Mouse (Mus musculus): Measurements from ENCODE around the gene Jmjd8.
"Not testable (repeated sequence)": the region's sequence is repeated elsewhere in the genome, so short reads cannot be mapped to it uniquely, and the experiment has no call there.

The Jmjd8 gene

GRCm38 (mm10) chr17:25860832-25861703 lies 32.4 kb downstream of the Jmjd8 start, which contains the start of gene Wdr90:
Wdr90 (minus strand) TSS chr17:25861501.
- DNase-seq (ENCODE audit: low read depth, low spot score): peak; percentile 89

- no peak for DNase-seq (ENCODE audit: low read depth, low spot score)
These were observed 33.3 kb downstream of the Jmjd8 start for GRCm38 (mm10) chr17:25861704-25862612.

GRCm38 (mm10) chr17:25863681-25864080 lies 35.0 kb downstream of the Jmjd8 start:
- no peak for DNase-seq (ENCODE audit: low read depth, low spot score)

GRCm38 (mm10) chr17:25864311-25864710 lies 35.6 kb downstream of the Jmjd8 start:
- DNase-seq (ENCODE audit: low read depth, low spot score): no peak

- DNase-seq (ENCODE audit: low read depth, low spot score): no peak
These were observed 36.6 kb downstream of the Jmjd8 start for GRCm38 (mm10) chr17:25865288-25865687.

GRCm38 (mm10) chr17:25866172-25866571 lies 37.5 kb downstream of the Jmjd8 start:
- no peak for DNase-seq (ENCODE audit: low read depth, low spot score)

GRCm38 (mm10) chr17:25867509-25867835 lies 38.8 kb downstream of the Jmjd8 start:
- DNase-seq (ENCODE audit: low read depth, low spot score): peak; percentile 47

GRCm38 (mm10) chr17:25867836-25868600 lies 39.4 kb downstream of the Jmjd8 start:
- no peak for DNase-seq (ENCODE audit: low read depth, low spot score)

- DNase-seq (ENCODE audit: low read depth, low spot score): peak; percentile 74
These were observed 40.0 kb downstream of the Jmjd8 start, which contains the start of gene Mcrip2 for GRCm38 (mm10) chr17:25868601-25869191. Mcrip2 (minus strand) TSS chr17:25868764.

- no peak for DNase-seq (ENCODE audit: low read depth, low spot score)
These were observed 40.8 kb downstream of the Jmjd8 start for GRCm38 (mm10) chr17:25869498-25869897.

- no peak for DNase-seq (ENCODE audit: low read depth, low spot score)
These were observed 41.3 kb downstream of the Jmjd8 start for GRCm38 (mm10) chr17:25869954-25870353.

GRCm38 (mm10) chr17:25871566-25871965 lies 42.9 kb downstream of the Jmjd8 start:
- DNase-seq (ENCODE audit: low read depth, low spot score): not testable (repeated sequence)

- no peak for DNase-seq (ENCODE audit: low read depth, low spot score)
These were observed 44.0 kb downstream of the Jmjd8 start for GRCm38 (mm10) chr17:25872676-25873075.

- DNase-seq (ENCODE audit: low read depth, low spot score): no peak
These were observed 44.9 kb downstream of the Jmjd8 start for GRCm38 (mm10) chr17:25873405-25874147.

GRCm38 (mm10) chr17:25874148-25874720 lies 45.6 kb downstream of the Jmjd8 start:
- no peak for DNase-seq (ENCODE audit: low read depth, low spot score)

GRCm38 (mm10) chr17:25874721-25875170 lies 46.1 kb downstream of the Jmjd8 start, which contains the start of gene Mettl26:
Mettl26 (plus strand) TSS chr17:25875074.
- peak; percentile 87 for DNase-seq (ENCODE audit: low read depth, low spot score)

GRCm38 (mm10) chr17:25875171-25876136 lies 46.8 kb downstream of the Jmjd8 start:
- peak; percentile 82 for DNase-seq (ENCODE audit: low read depth, low spot score)

- no peak for DNase-seq (ENCODE audit: low read depth, low spot score)
These were observed 47.8 kb downstream of the Jmjd8 start for GRCm38 (mm10) chr17:25876347-25876915.
